Mouse (Mus musculus): ENCODE results near the gene Cnr1. TPM values are rescaled to one million over a fixed set of nuclear protein-coding genes. Genes with fewer than 3 reads are reported as not detected.

The Cnr1 gene
- polyA plus RNA-seq, 1 experiment = not detected

DNA sequence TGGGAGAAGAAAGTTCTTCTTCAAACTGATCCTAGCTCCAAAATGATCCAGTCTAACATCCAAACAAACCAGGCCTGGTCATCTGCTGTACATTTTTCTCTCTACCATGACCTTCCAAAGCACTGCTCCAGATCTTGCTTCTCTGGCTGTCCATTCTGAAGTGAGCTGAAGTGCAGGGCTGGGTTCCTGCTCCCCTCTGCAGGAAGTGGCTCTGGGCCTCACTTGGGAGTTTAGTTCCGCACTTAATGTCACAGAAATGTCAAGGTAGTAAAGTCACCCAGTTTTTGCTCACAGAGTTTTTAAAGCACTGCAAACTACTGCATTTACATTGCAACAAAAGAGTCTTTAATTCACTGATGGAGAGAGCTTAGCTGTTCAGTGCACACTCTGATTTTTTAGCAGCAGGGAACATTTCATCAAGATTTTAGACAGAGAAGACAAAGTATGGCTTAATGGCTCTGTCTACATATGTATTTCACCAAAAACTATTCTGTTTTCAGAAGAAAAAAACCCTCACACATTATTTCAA, 20.5 kb upstream of the Cnr1 start:
- Histone ChIP-seq H3K9me3 (ENCODE audit: control insufficient read depth, low read length) (no peaks in the 10 kb centered on the region), H3K27me3 (ENCODE audit: control insufficient read depth) (no peaks in the 10 kb centered on the region), H3K4me3 (replicated peaks) (no peak overlapping the region), H3K4me1 (ENCODE audit: control insufficient read depth) (no peaks in the 10 kb centered on the region), H3K36me3 (ENCODE audit: control insufficient read depth) (no peaks in the 10 kb centered on the region)
- TF ChIP-seq TAL1 (IDR thresholded peaks at IDR 0.05; ENCODE audit: low read length) (no peak), GATA1 (IDR thresholded peaks at IDR 0.05; ENCODE audit: low read length) (no peak)

DNA sequence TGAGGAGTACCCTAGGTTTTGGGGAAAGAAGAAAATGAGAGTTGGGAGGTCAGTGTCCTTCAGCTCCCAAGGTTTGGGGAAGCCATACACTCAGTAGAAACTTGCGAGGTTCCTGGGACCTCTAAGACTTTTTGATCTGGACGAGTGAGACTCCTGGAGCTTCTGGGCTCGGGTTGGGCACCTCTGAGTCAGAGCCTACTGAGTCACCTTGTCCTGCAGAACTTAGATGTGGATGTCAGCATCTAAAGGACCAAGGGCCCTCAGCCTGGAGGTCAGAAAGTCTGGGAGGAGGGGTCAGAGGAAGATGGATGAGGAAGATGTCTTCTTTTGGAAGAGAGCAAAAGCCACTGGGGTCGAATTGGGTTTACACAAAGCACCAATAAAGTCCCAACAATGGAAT, 19.6 kb upstream of the Cnr1 start:
- Histone ChIP-seq H3K4me1 (ENCODE audit: control insufficient read depth) (no peaks in the 10 kb centered on the region), H3K4me3 (replicated peaks) (no peak overlapping the region)

GRCm38 (mm10) chr4:33908786-33909185, 15.6 kb upstream of the Cnr1 start:
- Histone ChIP-seq H3K27me3 (ENCODE audit: control insufficient read depth) (no peaks in the 10 kb centered on the region), H3K4me1 (ENCODE audit: control insufficient read depth) (no peaks in the 10 kb centered on the region), H3K4me3 (replicated peaks) (no peak overlapping the region), H3K9me3 (ENCODE audit: control insufficient read depth, low read length) (no peaks in the 10 kb centered on the region), H3K36me3 (ENCODE audit: control insufficient read depth) (no peaks in the 10 kb centered on the region)
- TF ChIP-seq TAL1 (IDR thresholded peaks at IDR 0.05; ENCODE audit: low read length) = no peak
- TF ChIP-seq GATA1 (IDR thresholded peaks at IDR 0.05; ENCODE audit: low read length) = no peak

More for the DNA sequence above, 19.6 kb upstream of the Cnr1 start:
- no peak for TF ChIP-seq GATA1 (IDR thresholded peaks at IDR 0.05; ENCODE audit: low read length)
- no peaks in the 10 kb centered on the region for H3K27me3 ChIP-seq (ENCODE audit: control insufficient read depth)
- H3K9me3 ChIP-seq (ENCODE audit: control insufficient read depth, low read length) = no peaks in the 10 kb centered on the region
- H3K36me3 ChIP-seq (ENCODE audit: control insufficient read depth) = no peaks in the 10 kb centered on the region

GRCm38 (mm10) chr4:33915730-33916129, 8.7 kb upstream of the Cnr1 start:
- TF ChIP-seq TAL1 (IDR thresholded peaks at IDR 0.05; ENCODE audit: low read length) = no peak
- no peak for TF ChIP-seq GATA1 (IDR thresholded peaks at IDR 0.05; ENCODE audit: low read length)
- H3K4me3 ChIP-seq (replicated peaks) = no peak overlapping the region
- no peaks in the 10 kb centered on the region for H3K36me3 ChIP-seq (ENCODE audit: control insufficient read depth)
- H3K4me1 ChIP-seq (ENCODE audit: control insufficient read depth) = no peaks in the 10 kb centered on the region
- H3K9me3 ChIP-seq (ENCODE audit: control insufficient read depth, low read length) = no peaks in the 10 kb centered on the region
- H3K27me3 ChIP-seq (ENCODE audit: control insufficient read depth) = no peaks in the 10 kb centered on the region; the same call in 1 of the 2 replicates

DNA sequence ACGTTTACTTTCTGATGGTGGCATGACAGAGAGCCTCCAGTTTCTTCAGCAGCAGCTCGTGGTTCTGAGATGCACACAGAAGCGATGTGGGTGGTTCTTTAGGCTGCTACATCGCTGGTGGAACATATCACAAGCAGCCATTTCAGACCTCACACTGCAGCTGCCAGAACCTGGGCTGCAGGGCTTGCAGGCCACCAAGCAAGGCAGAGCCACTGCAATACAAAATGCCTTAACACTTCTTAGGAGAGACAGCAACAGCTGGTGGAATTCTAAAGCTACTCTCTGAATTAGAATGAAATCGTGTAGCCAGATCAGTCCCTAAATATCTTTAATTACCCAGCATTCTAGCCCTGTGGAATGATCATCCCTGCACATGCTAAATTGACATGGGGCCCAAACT, 3.6 kb upstream of the Cnr1 start:
- Histone ChIP-seq H3K4me1 (ENCODE audit: control insufficient read depth) (no peaks in the 10 kb centered on the region), H3K27me3 (ENCODE audit: control insufficient read depth) (peaks cover 38% of the 10 kb centered on the region), H3K9me3 (ENCODE audit: control insufficient read depth, low read length) (no peaks in the 10 kb centered on the region), H3K4me3 (replicated peaks) (no peak overlapping the region), H3K36me3 (ENCODE audit: control insufficient read depth) (no peaks in the 10 kb centered on the region)
- no peak for TF ChIP-seq TAL1 (IDR thresholded peaks at IDR 0.05; ENCODE audit: low read length)
- TF ChIP-seq GATA1 (IDR thresholded peaks at IDR 0.05; ENCODE audit: low read length) = no peak

DNA sequence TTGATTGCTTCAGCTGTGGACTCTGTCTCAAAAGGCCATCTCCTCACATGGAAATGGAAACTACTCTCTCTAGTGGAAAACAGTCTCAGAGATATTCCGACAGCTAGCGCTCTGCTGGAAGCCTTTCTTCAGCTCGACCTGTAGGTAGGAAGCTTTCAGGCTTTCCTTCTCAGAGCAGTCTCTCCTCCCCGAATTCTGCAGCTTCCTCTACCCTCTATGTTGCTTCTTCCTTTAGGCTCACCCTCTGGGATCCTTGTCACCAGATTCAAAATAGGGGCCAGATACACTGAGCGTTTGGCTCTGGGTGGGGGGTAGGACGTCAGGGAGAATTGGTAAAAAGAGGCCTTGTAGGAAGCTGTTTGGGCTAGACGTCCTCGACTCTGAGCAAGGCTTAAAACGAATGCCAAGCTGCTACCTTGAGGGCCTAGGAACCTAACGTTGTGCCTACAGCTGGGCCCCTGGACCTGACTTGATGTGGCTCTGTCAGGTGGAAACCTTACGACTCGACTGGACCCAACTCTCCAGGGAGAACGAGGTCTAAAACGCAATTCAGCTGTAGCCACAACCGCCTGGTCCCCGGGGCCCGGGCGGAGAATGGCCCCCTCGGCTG, 1.1 kb upstream of the Cnr1 start:
- Histone ChIP-seq H3K9me3 (ENCODE audit: control insufficient read depth, low read length) (no peaks in the 10 kb centered on the region), H3K4me3 (replicated peaks) (no peak overlapping the region), H3K36me3 (ENCODE audit: control insufficient read depth) (no peaks in the 10 kb centered on the region), H3K4me1 (ENCODE audit: control insufficient read depth) (no peaks in the 10 kb centered on the region), H3K27me3 (ENCODE audit: control insufficient read depth) (peaks cover 50% of the 10 kb centered on the region)
- no peak for TF ChIP-seq TAL1 (IDR thresholded peaks at IDR 0.05; ENCODE audit: low read length)
- no peak for TF ChIP-seq GATA1 (IDR thresholded peaks at IDR 0.05; ENCODE audit: low read length)

GRCm38 (mm10) chr4:33923761-33924233, 596 bp upstream of the Cnr1 start:
- TF ChIP-seq TAL1 (IDR thresholded peaks at IDR 0.05; ENCODE audit: low read length) (no peak), GATA1 (IDR thresholded peaks at IDR 0.05; ENCODE audit: low read length) (no peak)
- Histone ChIP-seq H3K4me3 (replicated peaks) (peak overlapping the region; percentile 27), H3K27me3 (ENCODE audit: control insufficient read depth) (peaks cover 50% of the 10 kb centered on the region), H3K36me3 (ENCODE audit: control insufficient read depth) (no peaks in the 10 kb centered on the region), H3K4me1 (ENCODE audit: control insufficient read depth) (no peaks in the 10 kb centered on the region), H3K9me3 (ENCODE audit: control insufficient read depth, low read length) (no peaks in the 10 kb centered on the region)

DNA sequence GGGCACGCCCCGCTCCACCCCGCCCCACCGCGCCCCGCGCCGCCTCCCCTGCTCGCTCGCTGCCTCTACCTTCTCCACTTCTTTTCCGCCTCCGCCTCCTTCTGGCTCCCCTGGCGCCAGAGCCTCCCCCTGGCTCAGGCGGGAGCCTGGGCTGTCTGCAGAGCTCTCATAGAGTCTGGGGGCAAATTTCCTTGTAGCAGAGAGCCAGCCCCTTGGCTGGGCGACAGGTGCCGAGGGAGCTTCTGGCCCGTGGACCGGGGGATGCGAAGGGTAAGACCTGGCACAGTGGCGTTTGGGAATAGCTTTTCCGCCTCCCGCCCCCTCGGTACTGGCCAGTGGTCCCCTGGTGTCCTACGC, 474 bp downstream of the Cnr1 start:
- H3K4me1 ChIP-seq (ENCODE audit: control insufficient read depth) = no peaks in the 10 kb centered on the region
- peaks cover 50% of the 10 kb centered on the region for H3K27me3 ChIP-seq (ENCODE audit: control insufficient read depth)
- no peak overlapping the region for H3K4me3 ChIP-seq (replicated peaks)
- no peaks in the 10 kb centered on the region for H3K36me3 ChIP-seq (ENCODE audit: control insufficient read depth)
- TF ChIP-seq GATA1 (IDR thresholded peaks at IDR 0.05; ENCODE audit: low read length) = no peak
- H3K9me3 ChIP-seq (ENCODE audit: control insufficient read depth, low read length) = no peaks in the 10 kb centered on the region

DNA sequence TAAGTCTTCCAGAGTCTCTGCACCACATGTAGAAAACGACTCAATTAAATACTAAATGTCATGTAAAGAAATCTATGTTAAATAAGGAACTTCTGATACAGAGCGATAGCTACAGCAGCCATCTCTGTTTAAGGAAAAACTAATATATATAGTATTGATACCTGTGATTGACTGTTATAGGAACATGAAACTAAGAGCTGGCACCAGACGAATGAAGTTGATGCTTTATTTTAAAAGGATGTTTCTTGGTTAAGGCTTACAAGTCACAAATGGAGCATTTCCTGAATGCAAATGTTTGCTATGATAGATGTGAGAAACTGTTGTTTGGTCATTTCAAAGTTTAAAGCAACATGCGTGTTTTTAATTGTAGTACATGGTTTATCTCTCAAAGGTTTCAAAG, 1.1 kb downstream of the Cnr1 start:
- H3K36me3 ChIP-seq (ENCODE audit: control insufficient read depth) = no peaks in the 10 kb centered on the region
- H3K4me1 ChIP-seq (ENCODE audit: control insufficient read depth) = no peaks in the 10 kb centered on the region
- no peak overlapping the region for H3K4me3 ChIP-seq (replicated peaks)
- H3K27me3 ChIP-seq (ENCODE audit: control insufficient read depth) = peaks cover 50% of the 10 kb centered on the region
- TF ChIP-seq TAL1 (IDR thresholded peaks at IDR 0.05; ENCODE audit: low read length) (no peak), GATA1 (IDR thresholded peaks at IDR 0.05; ENCODE audit: low read length) (no peak)
- H3K9me3 ChIP-seq (ENCODE audit: control insufficient read depth, low read length) = no peaks in the 10 kb centered on the region

- no peak overlapping the region for H3K4me3 ChIP-seq (replicated peaks)
- TF ChIP-seq TAL1 (IDR thresholded peaks at IDR 0.05; ENCODE audit: low read length) (no peak), GATA1 (IDR thresholded peaks at IDR 0.05; ENCODE audit: low read length) (no peak)
- H3K9me3 ChIP-seq (ENCODE audit: control insufficient read depth, low read length) = no peaks in the 10 kb centered on the region
- no peaks in the 10 kb centered on the region for H3K4me1 ChIP-seq (ENCODE audit: control insufficient read depth)
- H3K36me3 ChIP-seq (ENCODE audit: control insufficient read depth) = no peaks in the 10 kb centered on the region
- peaks cover 50% of the 10 kb centered on the region for H3K27me3 ChIP-seq (ENCODE audit: control insufficient read depth)
Measured at GRCm38 (mm10) chr4:33926010-33926409, 1.6 kb downstream of the Cnr1 start.

Measured in erythroblast, embryonic 14.5 days (primary cell).